Mouse (Mus musculus) stomach, postnatal 0 days (tissue): ENCODE measurements around the gene Pelp1.

Experiments
- CTCF ChIP-seq: IDR thresholded peaks from 2 replicates; pipeline ENCODE4 v1.5.1; 2016; ENCODE audit warnings: antibody characterized with exemption, low read depth, mild to moderate bottlenecking, moderate library complexity
- EP300 ChIP-seq: optimal IDR thresholded peaks from 2 replicates; pipeline ENCODE3; 2016; ENCODE audit warnings: antibody characterized with exemption

- no peak for TF ChIP-seq CTCF
- TF ChIP-seq EP300: no peak
Observed at GRCm38 (mm10) chr11:70412591-70412990, 2.8 kb upstream of the Pelp1 start.
